Mouse (Mus musculus): ENCODE data around the gene Colgalt2.

DNA sequence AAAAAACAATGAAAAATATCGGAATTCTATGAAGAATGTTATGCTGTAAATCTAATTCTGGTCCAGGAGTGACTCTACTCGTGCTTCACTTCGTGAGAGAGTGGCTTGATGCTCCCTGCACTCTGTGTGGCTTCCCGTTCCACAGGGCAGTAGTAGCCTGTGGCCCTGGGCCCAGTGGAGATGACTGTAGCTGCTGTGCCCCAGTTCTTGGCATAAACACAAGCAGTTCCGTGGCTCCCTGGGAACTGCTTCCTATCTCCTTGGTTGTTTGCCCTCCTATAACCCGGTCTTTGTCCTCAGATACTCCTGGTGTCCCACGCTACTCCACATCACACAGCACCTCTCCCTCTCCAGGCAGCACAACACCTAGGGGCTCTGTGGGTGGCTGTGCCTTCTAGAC, 62.7 kb downstream of the Colgalt2 start:
- TF ChIP-seq CTCF (IDR thresholded peaks at IDR 0.05; ENCODE audit: extremely low read depth, insufficient read depth, low read length) (no peak), POLR2A (IDR thresholded peaks at IDR 0.05; ENCODE audit: extremely low read depth, insufficient read depth, low read length) (no peak)
